Mouse (Mus musculus): ENCODE data around the gene Fgfr2.

Gene Fgfr2

GRCm38 (mm10) chr7:130662869-130663268 lies 2460.3 kb downstream of the Fgfr2 start:
- no peak for DNase-seq (ENCODE audit: low spot score)

- no peak for DNase-seq (ENCODE audit: low spot score)
Measured at GRCm38 (mm10) chr7:130662250-130662649, 2460.9 kb downstream of the Fgfr2 start.

GRCm38 (mm10) chr7:130659129-130659528 lies 2464.0 kb downstream of the Fgfr2 start:
- DNase-seq (ENCODE audit: low spot score) = no peak

- no peak for DNase-seq (ENCODE audit: low spot score)
Measured at GRCm38 (mm10) chr7:130657751-130658150, 2465.4 kb downstream of the Fgfr2 start.

GRCm38 (mm10) chr7:130656965-130657364 lies 2466.2 kb downstream of the Fgfr2 start:
- DNase-seq (ENCODE audit: low spot score) = no peak

GRCm38 (mm10) chr7:130654562-130654961 lies 2468.6 kb downstream of the Fgfr2 start:
- DNase-seq (ENCODE audit: low spot score) = no peak

- no peak for DNase-seq (ENCODE audit: low spot score)
Measured at GRCm38 (mm10) chr7:130653036-130653555, 2470.1 kb downstream of the Fgfr2 start.

DNA sequence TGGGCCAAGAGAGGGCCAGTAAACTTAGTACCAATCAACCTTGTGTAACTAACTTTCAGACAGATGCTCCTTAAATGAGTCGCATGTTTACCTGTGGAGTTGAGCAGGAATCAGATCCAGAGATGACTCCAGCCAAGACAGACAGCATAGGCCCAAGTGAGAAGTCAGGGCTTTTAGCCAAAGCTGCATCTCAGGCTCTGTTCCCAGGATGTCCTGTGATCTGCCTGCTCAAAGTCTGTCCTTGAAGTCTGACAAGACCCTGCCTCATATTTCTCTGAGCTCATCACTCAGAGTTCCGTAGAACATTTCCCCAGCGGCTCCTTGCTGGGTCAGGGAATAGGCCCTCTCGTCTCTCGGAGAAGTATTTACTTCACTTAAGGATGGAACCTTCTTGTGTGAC lies 2472.5 kb downstream of the Fgfr2 start:
- no peak for DNase-seq (ENCODE audit: low spot score)

DNA sequence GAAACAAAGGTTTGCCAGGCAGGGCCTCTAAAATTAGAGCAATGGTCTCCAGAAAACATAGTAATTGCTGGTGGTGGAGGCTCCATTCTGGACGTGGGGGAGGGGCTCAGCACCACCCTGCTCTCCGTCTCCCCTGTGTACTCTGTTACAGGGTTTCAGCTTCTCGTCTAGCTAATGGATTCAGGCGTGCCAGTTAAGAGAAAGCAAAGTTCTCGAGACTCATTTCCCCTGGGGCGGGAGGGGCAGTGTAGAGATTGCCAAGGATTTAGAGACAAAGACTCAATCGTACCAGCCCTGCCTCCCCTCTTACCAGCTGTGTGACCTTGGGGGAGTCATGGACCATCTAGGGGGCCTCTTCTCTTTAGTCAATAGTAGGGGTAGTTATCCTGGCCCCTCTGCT lies 2473.9 kb downstream of the Fgfr2 start:
- no peak for DNase-seq (ENCODE audit: low spot score)

DNA sequence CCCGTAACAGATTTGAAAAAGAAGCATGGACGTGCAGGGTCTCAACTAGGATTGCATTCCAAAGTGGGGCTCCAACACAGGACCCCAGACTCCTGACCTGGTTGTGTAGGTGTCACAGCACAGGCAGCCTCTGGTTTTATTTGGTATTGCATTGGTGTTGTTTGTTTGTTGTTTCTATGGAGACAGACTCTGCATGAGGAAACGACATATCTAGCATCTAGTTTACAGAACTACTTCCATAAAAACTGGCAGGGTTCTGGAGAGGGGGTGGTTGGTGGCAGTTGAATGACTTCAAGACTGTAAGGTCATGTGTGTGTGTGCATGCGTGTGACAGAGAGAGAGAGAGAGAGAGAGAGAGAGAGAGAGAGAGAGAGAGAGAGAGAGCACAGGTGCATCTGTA lies 2475.1 kb downstream of the Fgfr2 start:
- DNase-seq (ENCODE audit: low spot score) = no peak

- DNase-seq (ENCODE audit: low spot score) = no peak
Measured at GRCm38 (mm10) chr7:130646762-130647139, 2476.4 kb downstream of the Fgfr2 start.

DNA sequence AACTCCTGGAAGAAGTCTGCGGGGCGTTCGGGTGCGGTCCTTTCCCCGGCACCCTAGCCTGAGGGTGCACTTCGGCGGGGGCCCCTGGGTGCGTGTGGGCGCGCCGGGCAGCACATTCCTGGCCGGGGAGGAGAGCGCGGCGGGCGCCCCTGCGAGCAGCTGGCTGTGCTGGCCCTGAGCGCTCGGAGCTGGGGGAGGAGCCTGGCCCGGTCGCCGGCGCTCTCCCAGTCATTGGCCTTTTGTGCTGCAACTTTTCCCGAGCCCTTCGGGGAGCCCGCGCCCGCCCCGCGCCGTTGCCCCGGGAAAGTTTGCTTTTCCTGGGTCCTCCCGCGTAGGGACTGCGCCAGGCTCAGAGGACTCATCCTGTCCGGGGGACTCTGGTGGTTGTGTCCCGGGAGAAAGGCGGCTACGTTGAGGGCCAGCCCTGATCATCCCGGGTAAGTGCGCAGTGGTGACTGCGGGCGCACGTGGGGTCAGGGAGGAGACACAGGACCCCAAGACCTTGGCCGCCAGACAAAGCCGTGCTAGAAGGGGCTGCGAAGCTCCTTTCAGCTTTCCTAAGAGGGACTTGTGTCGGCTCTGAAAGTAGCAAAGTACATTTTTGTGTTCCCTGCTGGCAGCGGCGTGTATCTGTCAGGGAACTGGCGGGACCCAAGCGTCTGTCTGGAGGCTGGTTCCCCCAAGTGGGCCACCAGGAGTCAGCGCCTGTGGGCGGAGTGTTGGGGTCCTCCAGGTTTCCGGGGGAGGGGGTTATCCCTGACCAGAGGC lies 2477.0 kb downstream of the Fgfr2 start:
- DNase-seq (ENCODE audit: low spot score) = no peak

DNA sequence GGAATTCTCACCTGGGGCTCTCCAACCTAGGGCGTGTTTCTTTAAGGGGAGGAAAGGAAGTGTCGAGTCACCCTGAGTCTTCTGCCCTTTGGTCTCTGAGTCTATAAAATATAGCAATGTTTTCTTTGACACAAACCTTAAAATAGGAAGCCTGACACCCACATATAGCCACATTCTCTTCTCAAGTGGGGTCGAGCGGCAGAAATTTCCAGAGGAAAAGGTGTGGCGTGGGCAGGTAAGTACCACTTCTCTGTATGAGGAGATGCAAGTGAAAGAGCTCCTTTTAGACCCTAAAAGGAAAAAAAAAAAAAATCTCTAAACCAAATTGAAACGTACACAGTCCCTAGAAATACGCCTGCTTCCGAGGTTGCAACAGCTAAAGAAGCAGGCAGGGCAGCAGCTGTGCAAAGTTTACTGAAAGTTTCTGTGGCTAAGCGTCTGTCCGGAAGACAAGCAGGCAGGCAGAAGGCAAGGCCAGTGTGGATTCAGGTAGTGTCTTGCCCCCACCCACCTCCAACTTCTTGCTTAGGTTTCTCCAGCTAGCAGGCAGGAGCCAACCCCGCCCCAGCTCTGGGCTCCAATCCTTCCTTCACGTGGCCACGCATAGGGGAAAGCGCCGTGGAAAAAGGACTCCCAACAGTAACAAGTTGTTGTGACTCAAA lies 2477.7 kb downstream of the Fgfr2 start:
- no peak for DNase-seq (ENCODE audit: low spot score)

DNA sequence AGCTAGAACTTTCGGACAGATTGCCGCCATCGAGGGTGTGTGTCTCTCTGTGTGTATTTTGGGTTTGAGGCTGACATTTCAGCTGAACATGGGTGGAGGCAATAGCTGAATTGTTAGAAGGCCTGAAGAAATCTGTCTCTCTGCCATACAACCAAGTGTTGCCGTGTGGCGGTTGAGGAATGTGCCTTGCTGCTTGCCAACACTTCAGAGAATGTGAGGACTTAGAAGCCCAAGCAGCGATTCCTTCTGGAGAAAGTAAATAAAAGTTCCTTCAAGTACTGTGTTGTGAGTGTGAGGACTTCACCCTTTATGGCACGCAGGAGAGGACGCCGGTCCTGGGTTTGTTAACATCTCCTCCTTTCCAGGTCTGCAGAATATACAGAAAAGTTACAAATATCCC lies 2482.5 kb downstream of the Fgfr2 start:
- DNase-seq (ENCODE audit: low spot score) = no peak

- DNase-seq (ENCODE audit: low spot score) = no peak
Measured at GRCm38 (mm10) chr7:130637811-130638210, 2485.3 kb downstream of the Fgfr2 start.

GRCm38 (mm10) chr7:130636902-130637301 lies 2486.2 kb downstream of the Fgfr2 start:
- no peak for DNase-seq (ENCODE audit: low spot score)

- no peak for DNase-seq (ENCODE audit: low spot score)
Measured at GRCm38 (mm10) chr7:130636274-130636673, 2486.9 kb downstream of the Fgfr2 start.

GRCm38 (mm10) chr7:130635212-130635611 lies 2487.9 kb downstream of the Fgfr2 start:
- DNase-seq (ENCODE audit: low spot score) = no peak

DNA sequence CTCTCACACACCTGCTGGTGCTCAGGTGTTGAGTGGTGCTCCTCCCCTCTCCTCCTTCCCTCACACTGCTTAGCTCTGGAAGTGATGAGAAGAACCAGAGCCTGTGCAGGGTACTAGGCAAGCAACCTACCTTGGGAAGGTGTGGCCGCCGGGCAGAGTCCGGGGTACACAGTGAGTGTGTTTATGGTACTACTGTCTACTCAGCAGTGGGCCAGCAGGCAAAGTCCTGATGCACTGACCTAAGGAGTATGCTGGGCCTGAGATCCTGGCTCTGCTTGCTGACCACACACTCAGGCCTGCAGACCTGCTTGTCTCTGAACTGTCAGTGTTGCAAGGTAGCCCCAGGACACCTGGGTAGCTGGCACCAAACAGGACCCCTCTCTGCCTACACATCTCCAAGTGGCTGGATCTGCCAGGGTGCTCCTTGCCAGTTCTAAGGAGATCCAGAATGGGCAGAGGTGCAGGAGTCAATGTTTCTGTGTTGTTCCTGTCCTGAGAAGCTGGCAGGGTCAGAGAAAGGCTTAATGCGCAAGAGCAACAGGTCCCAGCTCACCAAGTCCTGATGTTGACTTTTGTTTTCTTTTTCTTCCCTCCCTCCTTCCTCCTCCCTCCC lies 2488.8 kb downstream of the Fgfr2 start:
- DNase-seq (ENCODE audit: low spot score) = no peak

DNA sequence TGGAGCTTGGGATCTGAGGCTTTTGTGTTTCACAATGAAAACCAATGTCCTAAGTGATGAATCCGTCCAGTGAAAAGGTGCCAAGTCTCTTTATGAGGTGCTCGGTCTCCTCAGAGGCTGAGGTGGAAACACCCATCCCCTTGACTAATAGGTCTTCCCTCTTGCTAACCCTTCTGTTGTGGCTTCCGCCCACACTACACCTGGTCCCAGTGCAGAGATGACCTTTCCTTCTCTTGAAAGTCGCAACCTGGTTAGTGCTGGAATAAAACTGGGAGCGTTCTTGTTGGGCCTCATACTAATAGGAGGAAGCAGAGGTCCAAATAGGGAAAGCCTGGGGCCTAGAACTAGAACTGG lies 2490.8 kb downstream of the Fgfr2 start:
- DNase-seq (ENCODE audit: low spot score) = no peak

DNA sequence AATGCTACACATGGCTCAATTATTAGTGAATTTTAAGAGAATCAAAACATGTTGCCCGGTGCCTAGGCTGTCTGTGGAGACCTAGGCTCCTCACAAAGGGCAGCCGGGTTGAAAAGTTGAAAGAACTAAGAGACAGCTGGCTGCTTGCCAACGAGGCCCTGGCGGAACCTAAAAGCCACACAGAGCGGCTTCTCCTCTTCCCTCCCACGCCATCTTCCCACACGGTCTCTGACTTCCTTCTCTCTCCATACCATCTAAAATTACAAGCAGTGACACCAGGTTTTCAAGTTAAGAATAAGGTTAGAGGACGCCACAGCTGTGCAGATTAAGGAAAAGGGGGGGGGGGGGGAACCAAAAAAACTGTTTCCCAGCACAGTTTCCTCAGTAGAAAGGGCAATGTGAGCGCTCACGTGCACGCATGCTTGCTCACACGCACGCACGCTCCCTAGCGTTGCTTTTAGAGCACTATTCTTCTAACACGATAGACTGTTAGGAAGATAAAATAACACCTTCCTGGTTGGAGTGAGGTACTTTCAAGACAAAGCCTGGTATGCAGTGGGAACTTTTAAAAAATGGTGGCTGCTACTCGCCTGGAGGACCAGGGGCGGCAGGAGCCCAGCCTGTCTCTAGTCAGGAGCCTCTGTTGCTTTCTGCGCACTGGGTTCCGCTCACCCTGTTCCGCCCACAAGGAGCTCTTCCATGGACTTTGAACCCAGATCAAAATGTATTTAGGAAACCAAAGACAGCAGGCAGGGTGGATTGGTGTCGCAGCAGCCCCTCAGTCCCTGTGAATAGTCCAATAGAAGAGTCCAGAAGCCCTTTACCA lies 2491.4 kb downstream of the Fgfr2 start:
- DNase-seq (ENCODE audit: low spot score) = no peak

DNA sequence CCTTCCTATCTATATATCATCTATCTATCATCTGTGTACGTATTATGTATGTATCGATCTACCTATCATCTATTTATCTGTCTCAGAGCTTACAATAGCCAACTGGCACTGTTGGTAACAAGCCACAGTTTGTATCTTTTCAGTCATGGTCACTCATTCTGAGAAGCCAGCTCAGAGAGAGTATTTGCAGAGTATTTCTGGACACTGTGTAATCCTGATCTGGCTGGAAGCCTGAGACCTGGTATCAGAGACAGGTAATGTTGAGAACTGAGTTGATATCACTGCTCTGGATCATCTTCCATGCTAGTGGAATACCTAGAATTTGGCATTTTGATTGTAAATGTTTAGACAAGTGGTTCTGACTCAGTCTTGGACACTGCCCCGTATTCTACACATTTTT lies 2492.2 kb downstream of the Fgfr2 start:
- no peak for DNase-seq (ENCODE audit: low spot score)
